In the genomic region with DNA sequence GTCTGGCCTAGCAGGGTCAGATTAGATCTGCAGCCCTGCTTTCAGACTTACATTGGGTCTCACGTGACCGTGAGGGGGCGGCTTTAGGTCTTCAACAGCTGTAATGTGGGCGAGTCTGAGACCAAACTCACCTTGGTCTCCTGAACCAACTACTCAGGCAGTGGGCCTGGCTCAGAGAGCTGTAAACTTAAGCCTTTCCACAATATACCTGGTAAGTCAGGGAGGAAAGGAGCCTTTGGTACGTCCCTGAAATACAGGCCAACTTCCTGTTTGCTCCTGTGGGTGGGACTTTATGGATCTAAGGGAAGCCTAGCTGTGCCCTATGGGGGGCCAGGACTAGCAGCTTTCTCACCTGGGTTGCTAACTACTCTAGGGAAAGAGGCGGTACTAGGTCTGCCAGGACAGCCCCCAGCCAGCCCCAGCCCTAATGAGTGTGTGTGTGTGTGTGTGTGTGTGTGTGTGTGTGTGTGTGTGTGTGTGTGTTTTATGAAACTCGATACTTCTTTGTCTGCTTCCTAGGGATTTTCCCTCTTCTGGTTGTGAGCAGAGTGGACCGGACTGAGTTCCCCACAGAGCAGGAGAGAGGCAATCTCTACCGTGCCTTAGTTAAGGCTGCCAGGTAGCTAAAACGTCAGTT, we compare ENCODE assay signal across 8 mouse cellular contexts. TPM values are rescaled to one million over a fixed set of nuclear protein-coding genes. Genes with fewer than 3 reads are reported as not detected.
DNase-seq lines count a peak whose midpoint lies in the region; ATAC-seq and TF ChIP-seq lines count a peak whose summit lies in the region.

A gene (plus strand): TSS at position 80 of the 637 bp plus-strand sequence.

- no peak for ATAC-seq in embryonic facial prominence, embryonic 12.5 days (ENCODE audit: insufficient number of reproducible peaks, insufficient read depth, low FRiP score, low TSS enrichment)
- ATAC-seq in heart, embryonic 15.5 days (replicated peaks; ENCODE audit: insufficient number of reproducible peaks, insufficient read depth, low FRiP score, low read depth), result no peak
- peak; percentile 5; the same call in 1 of the 2 replicates for ATAC-seq in lung, postnatal 0 days
- no peak for ATAC-seq in frontal cortex, adult (ENCODE audit: low TSS enrichment)

- peak within 1 kb of the TSS; percentile 65 for H3K9ac ChIP-seq in embryonic facial prominence, embryonic 12.5 days
- H3K9ac ChIP-seq in heart, embryonic 15.5 days, result peak within 1 kb of the TSS; percentile 81
- H3K9ac ChIP-seq in lung, postnatal 0 days (replicated peaks; ENCODE audit: low read depth), result peak within 1 kb of the TSS; percentile 63

- no peak for TF ChIP-seq CTCF in lung, postnatal 0 days (IDR thresholded peaks at IDR 0.05)

- H3K4me3 ChIP-seq in embryonic facial prominence, embryonic 12.5 days, result peak within 1 kb of the TSS; percentile 74
- peak within 1 kb of the TSS; percentile 82 for H3K4me3 ChIP-seq in heart, embryonic 15.5 days
- peak within 1 kb of the TSS; percentile 63 for H3K4me3 ChIP-seq in lung, postnatal 0 days (ENCODE audit: low read depth, low read length)

- H3K27me3 ChIP-seq in embryonic facial prominence, embryonic 12.5 days, result no peaks in the 10 kb centered on the region
- no peaks in the 10 kb centered on the region for H3K27me3 ChIP-seq in heart, embryonic 15.5 days
- H3K27me3 ChIP-seq in lung, postnatal 0 days (replicated peaks; ENCODE audit: insufficient read depth, low read length), result no peaks in the 10 kb centered on the region

- peaks cover 28% of the 10 kb centered on the region for H3K36me3 ChIP-seq in embryonic facial prominence, embryonic 12.5 days
- peaks cover 30% of the 10 kb centered on the region for H3K36me3 ChIP-seq in heart, embryonic 15.5 days
- no peaks in the 10 kb centered on the region; the same call in 1 of the 2 replicates for H3K36me3 ChIP-seq in lung, postnatal 0 days (ENCODE audit: insufficient read depth, low read length)

- H3K27ac ChIP-seq in embryonic facial prominence, embryonic 12.5 days, result peak within 1 kb of the TSS; percentile 99
- H3K27ac ChIP-seq in heart, embryonic 15.5 days, result peak within 1 kb of the TSS; percentile 99
- peak within 1 kb of the TSS; percentile 99 for H3K27ac ChIP-seq in lung, postnatal 0 days (ENCODE audit: low read length)

- TF ChIP-seq EP300 in lung, postnatal 0 days (IDR thresholded peaks at IDR 0.05), result no peak

- peak; percentile 28 for DNase-seq in thymus, postnatal 0 days (ENCODE audit: low spot score)
- DNase-seq in thymus, postnatal 14 days, result no peak
- peak; percentile 37 to 52 for DNase-seq in kidney, postnatal 25 days
- DNase-seq in lung, postnatal 0 days (ENCODE audit: low spot score), result peak; percentile 75
- no peak for DNase-seq in frontal cortex, postnatal 14 days (ENCODE audit: low spot score in 2 of 2)

- 5% methylated on average over 10 of the region's 10 CpGs for WGBS in embryonic facial prominence, embryonic 12.5 days
- 7% methylated on average over 10 of the region's 10 CpGs for WGBS in heart, embryonic 15.5 days
- WGBS in lung, postnatal 0 days, result 11% methylated on average over 10 of the region's 10 CpGs

- no peaks in the 10 kb centered on the region for H3K9me3 ChIP-seq in embryonic facial prominence, embryonic 12.5 days
- H3K9me3 ChIP-seq in heart, embryonic 15.5 days (replicated peaks), result no peaks in the 10 kb centered on the region
- H3K9me3 ChIP-seq in lung, postnatal 0 days (ENCODE audit: low read length), result no peaks in the 10 kb centered on the region

- peaks cover 45% of the 10 kb centered on the region for H3K4me1 ChIP-seq in embryonic facial prominence, embryonic 12.5 days
- H3K4me1 ChIP-seq in heart, embryonic 15.5 days (replicated peaks), result peaks cover 35% of the 10 kb centered on the region
- H3K4me1 ChIP-seq in lung, postnatal 0 days (ENCODE audit: insufficient read depth, low read depth, low read length), result peaks cover 13% of the 10 kb centered on the region; the same call in 1 of the 2 replicates

- H3K4me2 ChIP-seq in embryonic facial prominence, embryonic 12.5 days (replicated peaks), result peak within 1 kb of the TSS; percentile 96
- H3K4me2 ChIP-seq in heart, embryonic 15.5 days, result peak within 1 kb of the TSS; percentile 80
- H3K4me2 ChIP-seq in lung, postnatal 0 days (replicated peaks; ENCODE audit: low read depth, low read length), result peak within 1 kb of the TSS; percentile 76

RNA-seq across cellular contexts. Expression of the gene that starts here (rescaled TPM):
- polyA plus RNA-seq in thymus, postnatal 0 days (2015; fragmentation: Nextera tagmentation; extraction: Ambion mirVana), result 12.5 and 13.2 TPM in 2 replicates
- polyA plus RNA-seq in embryonic facial prominence, embryonic 12.5 days (2016; fragmentation: Nextera tagmentation; extraction: Ambion mirVana), result 107 and 112 TPM in 2 replicates
- polyA plus RNA-seq in heart, embryonic 15.5 days (2015; fragmentation: Nextera tagmentation; extraction: Ambion mirVana), result 44.5 and 56.9 TPM in 2 replicates
- polyA plus RNA-seq in lung, postnatal 0 days (2015; fragmentation: Nextera tagmentation; extraction: Ambion mirVana), result 56.0 and 59.4 TPM in 2 replicates

Comparison
In these comparisons a context has a peak if more than half of its experiments do, and no peak if none do; other contexts are left out.
1. DNase-seq: peak in thymus, postnatal 0 days (single experiment), kidney, postnatal 25 days (2 of 2) and lung, postnatal 0 days (single experiment); none in thymus, postnatal 14 days (single experiment) and frontal cortex, postnatal 14 days (0 of 2).
2. Peak in every context shown above with its lines, with median percentiles within 50 percentile points of each other: H3K27ac ChIP-seq, H3K4me2 ChIP-seq, H3K4me3 ChIP-seq and H3K9ac ChIP-seq.